Mouse (Mus musculus) heart, adult 10 weeks (tissue): ENCODE measurements around the gene Mgp. TPM values are rescaled to one million over a fixed set of nuclear protein-coding genes. Genes with fewer than 3 reads are reported as not detected.

Source experiments
- polyA plus RNA-seq: library from polyadenylated mRNA; stranded (reverse); fragments of 350-450 nt; fragmentation: Illumina TruSeq; extraction: RNeasy Lipid Tissue Mini Kit (QIAGEN cat#74804); gene quantifications from one replicate; pipeline ENCODE4 v1.2.3, GENCODE M21; 2014; ENCODE audit warnings: low read depth, low replicate concordance

The Mgp gene
- 884 TPM for polyA plus RNA-seq

GRCm38 (mm10) chr6:136875670-136876069, at the start of gene Mgp:
Gene Mgp, minus strand, starts transcription at chr6:136875823.

GRCm38 (mm10) chr6:136923532-136923931, 47.9 kb upstream of the Mgp start, which contains the start of gene Pde6h:
Gene Pde6h, plus strand, starts transcription at chr6:136923832.

DNA sequence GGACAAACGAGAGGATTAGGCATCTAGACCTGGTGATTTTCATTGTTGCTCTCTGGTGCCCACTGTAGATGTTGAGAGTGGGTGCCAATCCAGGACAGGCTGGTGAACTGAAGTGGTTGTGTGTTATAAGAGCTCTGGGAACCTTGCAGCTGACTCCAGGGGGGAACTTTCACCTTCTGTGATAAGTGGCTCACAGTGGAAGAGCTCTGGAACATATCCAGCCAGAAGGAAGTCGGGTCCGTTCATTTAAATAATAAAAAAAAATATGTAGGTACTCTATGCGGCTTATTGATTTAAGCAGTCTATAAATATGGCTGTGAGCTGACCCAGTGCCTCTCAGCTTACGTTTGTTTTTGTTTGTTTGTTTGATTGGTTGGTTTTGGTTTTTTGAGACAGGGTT, 46.5 kb upstream of the Mgp start, which contains the start of gene Erp27:
TSS of gene Erp27 (minus strand) at position 101 of the 400 bp plus-strand sequence.

DNA sequence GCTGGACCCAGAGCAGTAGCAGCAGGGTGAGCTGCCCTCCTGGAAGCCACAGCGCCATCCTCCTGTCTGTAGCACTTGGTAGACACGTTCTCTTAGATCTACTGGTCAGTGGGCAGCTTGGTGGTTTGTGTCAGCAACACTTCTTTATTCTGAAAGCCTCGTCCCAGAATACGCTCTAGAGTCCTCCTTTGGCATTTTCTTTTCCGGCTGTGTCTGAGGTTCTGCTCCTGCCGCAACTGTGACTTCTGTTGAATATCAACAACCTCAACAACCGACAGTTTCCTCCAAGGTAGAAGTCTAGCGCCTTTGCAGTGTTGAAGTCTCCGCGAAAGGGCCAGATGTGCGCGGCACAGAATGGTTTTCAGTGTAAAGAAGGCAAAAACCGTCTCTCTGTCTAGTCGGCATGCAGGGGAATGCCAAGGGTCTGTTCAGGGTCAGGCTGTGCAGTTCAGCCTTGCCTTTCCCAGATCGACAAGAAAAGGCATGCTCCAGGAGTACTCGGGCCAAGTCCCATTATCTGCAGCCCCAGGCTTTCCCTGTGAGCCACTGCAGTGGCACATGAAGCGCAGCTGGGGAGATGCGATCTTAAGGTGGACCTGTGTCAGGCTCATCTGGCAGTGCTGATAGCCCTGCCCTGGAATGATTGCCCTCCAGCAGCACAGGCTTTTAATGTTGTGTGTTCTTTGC, 18.3 kb downstream of the Mgp start, which contains the start of gene Art4:
TSS of gene Art4 (minus strand) at position 548 of the 687 bp plus-strand sequence.

DNA sequence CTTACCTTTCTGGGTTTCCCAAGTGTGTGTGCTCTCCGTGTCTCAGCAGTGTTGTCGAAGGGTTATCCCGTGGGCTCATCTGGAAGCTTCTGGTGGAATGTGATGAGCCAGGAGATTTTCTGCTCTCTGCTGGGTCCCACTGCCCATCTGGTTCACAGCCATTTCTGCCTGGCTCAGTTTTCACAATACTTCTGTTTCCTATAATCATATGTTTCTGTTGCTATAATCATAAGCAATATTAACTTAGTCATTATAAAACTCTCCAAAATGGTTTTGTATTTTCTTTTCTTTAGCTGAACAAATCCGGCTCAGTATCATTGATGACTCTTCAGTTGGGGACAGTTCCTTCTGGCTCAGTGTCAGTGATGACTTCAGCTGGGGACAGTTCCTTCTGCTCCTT, 40.3 kb downstream of the Mgp start, which contains the start of gene Smco3:
TSS of gene Smco3 (minus strand) at position 101 of the 400 bp plus-strand sequence.

DNA sequence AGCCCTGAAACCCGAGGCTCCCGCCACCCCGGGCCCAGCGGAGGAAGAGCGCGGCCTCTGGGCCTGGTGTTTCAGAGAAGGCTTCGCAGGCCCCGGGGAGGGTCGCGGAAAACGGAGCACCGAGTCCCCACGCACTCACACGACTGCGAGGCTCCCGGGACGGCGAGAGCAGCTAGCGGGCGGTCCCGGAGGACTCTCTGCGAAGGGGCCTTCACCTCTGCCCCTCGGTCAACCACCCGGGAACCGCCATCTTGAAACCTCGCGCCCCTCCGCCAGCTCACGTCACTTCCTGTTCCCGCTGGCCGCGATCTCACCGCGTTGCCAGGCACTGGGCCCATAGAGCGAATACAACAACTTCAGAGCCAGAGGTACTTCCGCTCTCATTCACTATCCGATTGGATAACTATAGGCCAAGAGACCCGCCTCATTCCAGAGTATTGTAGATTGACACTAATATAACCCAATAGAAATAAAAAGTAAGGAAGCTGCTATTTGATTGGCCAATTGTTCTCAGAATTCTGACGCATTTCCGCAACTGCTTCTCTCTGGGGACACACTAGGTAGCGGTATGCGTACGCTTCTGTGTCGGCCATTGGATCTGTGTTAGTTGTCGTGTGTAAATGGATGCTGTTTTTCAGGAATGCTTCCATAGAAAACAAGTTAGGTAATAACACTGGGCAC, 47.6 kb downstream of the Mgp start, which contains the start of gene Wbp11:
TSS of gene Wbp11 (minus strand) at position 353 of the 681 bp plus-strand sequence.

DNA sequence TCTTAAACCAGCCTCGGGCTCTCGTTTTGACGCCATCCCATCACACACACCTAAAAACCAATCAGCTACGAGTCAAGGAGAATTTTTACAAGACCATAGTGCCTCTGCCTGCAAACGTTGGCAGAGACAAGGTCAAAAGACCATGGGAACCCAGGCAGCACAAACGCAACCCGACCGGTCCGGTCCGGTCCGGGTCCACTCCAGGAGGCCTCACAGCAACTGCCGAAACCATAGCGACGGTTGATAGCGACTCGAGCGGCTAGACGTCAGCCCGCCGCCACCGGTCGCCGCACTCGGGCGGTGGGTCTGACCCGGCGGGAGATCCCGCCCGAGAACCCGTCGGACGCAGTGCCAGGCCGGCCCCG, 48.1 kb downstream of the Mgp start, which contains the start of gene BC049715:
TSS of gene BC049715 (plus strand) at position 111 of the 365 bp plus-strand sequence.

Other genes starting within 250 kb of the Mgp start
- 63.1 TPM for gene Plbd1, start 213.9 kb downstream of the Mgp start, polyA plus RNA-seq
- gene Gucy2c, start 94.1 kb downstream of the Mgp start, polyA plus RNA-seq, result not detected
- not detected for gene Hist4h4, start 71.4 kb downstream of the Mgp start, polyA plus RNA-seq
- 15.6 TPM for gene H2afj, start 67.6 kb downstream of the Mgp start, polyA plus RNA-seq
- gene BC049715, start 48.2 kb downstream of the Mgp start, polyA plus RNA-seq, result not detected
- 46.2 TPM for gene Wbp11, start 47.6 kb downstream of the Mgp start, polyA plus RNA-seq
- gene Smco3, start 40.4 kb downstream of the Mgp start, polyA plus RNA-seq, result not detected
- 21.8 TPM for gene Art4, start 18.1 kb downstream of the Mgp start, polyA plus RNA-seq
- gene Erp27, start 46.4 kb upstream of the Mgp start, polyA plus RNA-seq, result 0.55 TPM
- gene Pde6h, start 48.0 kb upstream of the Mgp start, polyA plus RNA-seq, result not detected
- 37.2 TPM for gene Arhgdib, start 66.1 kb upstream of the Mgp start, polyA plus RNA-seq